Mouse (Mus musculus): Measurements from ENCODE around the gene Ets1. TPM values are rescaled to one million over a fixed set of nuclear protein-coding genes. Genes with fewer than 3 reads are reported as not detected.

Ets1 gene
- polyA plus RNA-seq, 1 experiment from 2014 or later: 0.79 TPM

GRCm38 (mm10) chr9:32667518-32667908, 31.5 kb downstream of the Ets1 start:
- 60% methylated on average over 7 of the region's 7 CpGs for WGBS (ENCODE audit: missing documents)

GRCm38 (mm10) chr9:32668075-32668673, 32.2 kb downstream of the Ets1 start:
- no peaks in the 10 kb centered on the region for H3K36me3 ChIP-seq (ENCODE audit: inconsistent target)
- no peak overlapping the region; the same call in 1 of the 2 replicates for H3K4me3 ChIP-seq (ENCODE audit: inconsistent target)
- H3K79me2 ChIP-seq (ENCODE audit: inconsistent target): no peaks in the 10 kb centered on the region
- WGBS (ENCODE audit: missing documents): 28% methylated on average over 9 of the region's 9 CpGs
- peak overlapping the region; percentile 36 for H3K27ac ChIP-seq

More at GRCm38 (mm10) chr9:32667518-32667908, 31.5 kb downstream of the Ets1 start:
- no peak overlapping the region; the same call in 1 of the 2 replicates for H3K4me3 ChIP-seq (ENCODE audit: inconsistent target)
- no peaks in the 10 kb centered on the region for H3K79me2 ChIP-seq (ENCODE audit: inconsistent target)
- H3K27ac ChIP-seq: peak overlapping the region; percentile 36
- no peaks in the 10 kb centered on the region for H3K36me3 ChIP-seq (ENCODE audit: inconsistent target)

GRCm38 (mm10) chr9:32669397-32669796, 33.4 kb downstream of the Ets1 start:
- H3K27ac ChIP-seq: no peak overlapping the region
- WGBS (ENCODE audit: missing documents): 89% methylated on average over 2 of the region's 2 CpGs
- no peaks in the 10 kb centered on the region for H3K79me2 ChIP-seq (ENCODE audit: inconsistent target)
- H3K36me3 ChIP-seq (ENCODE audit: inconsistent target): no peaks in the 10 kb centered on the region
- no peak overlapping the region for H3K4me3 ChIP-seq (ENCODE audit: inconsistent target)

DNA sequence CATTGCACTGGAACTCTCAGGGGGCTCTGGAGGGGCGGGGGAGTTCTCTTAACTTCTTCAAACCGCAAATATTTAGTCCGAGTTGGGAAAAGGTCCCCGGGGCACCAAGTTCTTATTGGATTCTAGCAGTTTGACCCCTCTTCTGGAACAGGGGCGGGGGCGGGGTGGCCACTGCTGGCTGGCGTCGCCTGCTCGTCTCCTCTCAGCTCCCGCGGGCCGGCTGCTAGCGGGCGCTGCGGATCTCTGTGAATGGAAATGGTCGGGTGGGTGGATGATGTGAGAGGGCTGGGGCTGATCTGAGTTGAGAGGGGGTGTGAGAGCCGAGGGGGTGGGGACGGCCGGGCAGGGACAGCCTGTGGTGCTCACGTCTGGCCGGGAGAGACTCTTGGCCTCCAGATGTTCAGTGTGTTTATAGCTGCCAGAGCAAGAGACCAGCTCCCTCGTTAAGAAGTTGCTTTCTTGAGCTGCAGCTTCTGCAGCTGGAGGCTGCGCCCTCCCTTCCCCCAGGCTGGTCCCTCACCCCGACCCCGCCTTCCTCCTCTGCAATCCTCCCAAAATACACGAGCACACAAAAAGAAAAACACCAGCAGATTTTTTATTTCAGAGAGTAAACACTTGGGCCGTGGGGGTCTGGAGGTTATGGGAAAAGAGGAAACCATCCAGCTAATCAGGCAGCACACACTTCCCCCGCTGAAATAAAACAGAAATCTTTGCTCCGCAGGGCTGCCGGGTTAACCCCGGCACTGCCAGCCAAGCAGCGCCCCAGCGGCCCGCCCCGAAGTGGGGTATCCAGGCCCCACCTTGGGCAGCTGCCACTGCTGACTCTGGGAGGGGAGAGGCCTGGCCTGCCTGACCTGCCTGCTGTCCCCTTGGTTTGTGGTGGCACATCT, 36.2 kb downstream of the Ets1 start:
- peak overlapping the region; percentile 22; the same call in 1 of the 2 replicates for H3K27ac ChIP-seq

GRCm38 (mm10) chr9:32673923-32674322, 37.9 kb downstream of the Ets1 start:
- no peaks in the 10 kb centered on the region for H3K36me3 ChIP-seq (ENCODE audit: inconsistent target)
- 76% methylated on average over 3 of the region's 3 CpGs for WGBS (ENCODE audit: missing documents)
- H3K79me2 ChIP-seq (ENCODE audit: inconsistent target): no peaks in the 10 kb centered on the region
- no peak overlapping the region for H3K27ac ChIP-seq
- H3K4me3 ChIP-seq (ENCODE audit: inconsistent target): no peak overlapping the region

More for the DNA sequence above, 36.2 kb downstream of the Ets1 start:
- no peak overlapping the region for H3K4me3 ChIP-seq (ENCODE audit: inconsistent target)
- WGBS (ENCODE audit: missing documents): 4% methylated on average over 30 of the region's 35 CpGs
- no peaks in the 10 kb centered on the region for H3K36me3 ChIP-seq (ENCODE audit: inconsistent target)
- no peaks in the 10 kb centered on the region for H3K79me2 ChIP-seq (ENCODE audit: inconsistent target)

- WGBS (ENCODE audit: missing documents): 76% methylated on average over 9 of the region's 9 CpGs
- H3K36me3 ChIP-seq (ENCODE audit: inconsistent target): no peaks in the 10 kb centered on the region
- no peak overlapping the region for H3K4me3 ChIP-seq (ENCODE audit: inconsistent target)
- H3K27ac ChIP-seq: peak overlapping the region; percentile 10; the same call in 1 of the 2 replicates
- H3K79me2 ChIP-seq (ENCODE audit: inconsistent target): no peaks in the 10 kb centered on the region
Measured at GRCm38 (mm10) chr9:32675671-32676409, 39.8 kb downstream of the Ets1 start.

DNA sequence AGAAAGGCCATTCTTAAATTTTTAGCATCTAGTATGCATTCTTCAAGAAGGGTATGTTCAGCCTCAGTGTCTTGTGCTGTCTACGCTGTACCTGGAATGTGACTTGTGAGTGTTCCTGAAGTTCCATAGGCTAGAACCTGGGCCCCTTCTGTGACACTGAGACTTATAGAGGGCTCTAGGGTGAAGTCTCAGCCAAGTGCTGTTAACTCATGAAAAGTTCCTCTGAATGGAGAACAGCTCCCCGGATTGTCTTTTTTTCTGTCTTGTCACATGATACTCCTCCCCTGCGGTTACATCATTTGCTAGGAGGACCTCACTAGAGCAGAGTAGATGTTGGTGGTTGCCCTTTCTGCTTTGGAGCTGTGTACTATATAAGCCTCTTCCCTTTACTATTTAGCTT, 40.5 kb downstream of the Ets1 start:
- H3K79me2 ChIP-seq (ENCODE audit: inconsistent target): no peaks in the 10 kb centered on the region
- no peak overlapping the region for H3K4me3 ChIP-seq (ENCODE audit: inconsistent target)
- no peaks in the 10 kb centered on the region for H3K36me3 ChIP-seq (ENCODE audit: inconsistent target)
- peak overlapping the region; percentile 10; the same call in 1 of the 2 replicates for H3K27ac ChIP-seq
- 32% methylated on average over 3 of the region's 3 CpGs for WGBS (ENCODE audit: missing documents)

GRCm38 (mm10) chr9:32677646-32678045, 41.6 kb downstream of the Ets1 start:
- no peak overlapping the region for H3K27ac ChIP-seq
- no peak overlapping the region for H3K4me3 ChIP-seq (ENCODE audit: inconsistent target)
- H3K36me3 ChIP-seq (ENCODE audit: inconsistent target): no peaks in the 10 kb centered on the region
- no peaks in the 10 kb centered on the region for H3K79me2 ChIP-seq (ENCODE audit: inconsistent target)
- 87% methylated on average over 6 of the region's 6 CpGs for WGBS (ENCODE audit: missing documents)

DNA sequence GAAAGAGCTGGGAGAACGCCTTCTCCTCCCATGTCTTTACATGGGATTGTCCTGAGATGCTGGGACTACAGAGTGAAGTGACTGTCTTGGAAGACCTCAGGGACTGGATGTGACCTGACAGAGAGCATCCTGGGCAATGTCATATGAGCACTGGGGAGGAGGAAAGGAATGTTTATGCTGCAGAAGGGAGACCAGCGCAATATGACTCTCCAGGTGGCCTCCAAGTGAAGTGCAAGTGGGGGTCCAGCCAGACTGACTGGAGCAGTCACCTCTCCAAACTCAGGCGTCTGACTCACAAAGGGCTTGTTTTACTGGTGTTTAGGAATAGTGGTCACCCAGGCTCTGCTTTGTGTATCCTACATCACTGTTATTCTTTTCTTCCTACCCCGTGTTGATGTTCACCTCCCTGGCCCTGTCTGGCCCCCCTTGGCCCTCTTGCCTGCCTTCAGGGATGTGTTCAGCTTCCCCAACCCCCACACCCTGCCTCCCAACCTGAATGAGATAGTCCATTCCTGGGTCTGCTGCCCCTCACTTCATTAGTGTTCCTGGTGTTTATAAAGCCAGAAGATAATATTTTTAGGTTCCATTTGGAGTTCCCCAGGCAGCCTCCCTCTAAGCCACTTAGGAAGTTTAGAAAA, 42.2 kb downstream of the Ets1 start:
- H3K79me2 ChIP-seq (ENCODE audit: inconsistent target): no peaks in the 10 kb centered on the region
- no peak overlapping the region for H3K4me3 ChIP-seq (ENCODE audit: inconsistent target)
- WGBS (ENCODE audit: missing documents): 93% methylated on average over 4 of the region's 4 CpGs
- H3K27ac ChIP-seq: no peak overlapping the region
- no peaks in the 10 kb centered on the region for H3K36me3 ChIP-seq (ENCODE audit: inconsistent target)

GRCm38 (mm10) chr9:32679531-32679930, 43.5 kb downstream of the Ets1 start:
- Histone ChIP-seq H3K79me2 (ENCODE audit: inconsistent target) (no peaks in the 10 kb centered on the region), H3K4me3 (ENCODE audit: inconsistent target) (no peak overlapping the region), H3K27ac (0 out of 2 replicates have a peak overlapping the region, but pooled peaks have one; percentile 8), H3K36me3 (ENCODE audit: inconsistent target) (no peaks in the 10 kb centered on the region)
- WGBS (ENCODE audit: missing documents): 92% methylated on average over 6 of the region's 6 CpGs

DNA sequence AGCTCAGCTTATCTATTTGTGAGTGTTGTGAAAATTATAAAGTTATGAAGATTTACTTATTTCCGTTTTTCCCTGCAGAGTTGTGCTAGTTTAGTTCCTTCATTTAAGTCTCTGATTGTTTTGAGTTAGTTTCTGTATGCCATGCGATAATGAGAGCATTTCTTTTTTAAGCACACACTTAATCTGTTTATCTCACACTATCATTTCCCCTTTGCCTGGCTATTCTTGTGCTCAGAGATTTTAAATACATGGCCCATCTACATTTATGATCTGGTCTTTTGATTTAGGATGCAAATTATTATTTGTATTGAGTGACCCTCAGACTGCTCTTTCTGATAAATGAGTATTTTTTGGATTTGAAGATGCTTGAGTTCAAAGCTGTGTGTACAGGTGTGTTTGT, 44.2 kb downstream of the Ets1 start:
- 40% methylated on average over 2 of the region's 2 CpGs for WGBS (ENCODE audit: missing documents)
- no peaks in the 10 kb centered on the region for H3K36me3 ChIP-seq (ENCODE audit: inconsistent target)
- no peak overlapping the region for H3K4me3 ChIP-seq (ENCODE audit: inconsistent target)
- 0 out of 2 replicates have a peak overlapping the region, but pooled peaks have one; percentile 8 for H3K27ac ChIP-seq
- H3K79me2 ChIP-seq (ENCODE audit: inconsistent target): no peaks in the 10 kb centered on the region

DNA sequence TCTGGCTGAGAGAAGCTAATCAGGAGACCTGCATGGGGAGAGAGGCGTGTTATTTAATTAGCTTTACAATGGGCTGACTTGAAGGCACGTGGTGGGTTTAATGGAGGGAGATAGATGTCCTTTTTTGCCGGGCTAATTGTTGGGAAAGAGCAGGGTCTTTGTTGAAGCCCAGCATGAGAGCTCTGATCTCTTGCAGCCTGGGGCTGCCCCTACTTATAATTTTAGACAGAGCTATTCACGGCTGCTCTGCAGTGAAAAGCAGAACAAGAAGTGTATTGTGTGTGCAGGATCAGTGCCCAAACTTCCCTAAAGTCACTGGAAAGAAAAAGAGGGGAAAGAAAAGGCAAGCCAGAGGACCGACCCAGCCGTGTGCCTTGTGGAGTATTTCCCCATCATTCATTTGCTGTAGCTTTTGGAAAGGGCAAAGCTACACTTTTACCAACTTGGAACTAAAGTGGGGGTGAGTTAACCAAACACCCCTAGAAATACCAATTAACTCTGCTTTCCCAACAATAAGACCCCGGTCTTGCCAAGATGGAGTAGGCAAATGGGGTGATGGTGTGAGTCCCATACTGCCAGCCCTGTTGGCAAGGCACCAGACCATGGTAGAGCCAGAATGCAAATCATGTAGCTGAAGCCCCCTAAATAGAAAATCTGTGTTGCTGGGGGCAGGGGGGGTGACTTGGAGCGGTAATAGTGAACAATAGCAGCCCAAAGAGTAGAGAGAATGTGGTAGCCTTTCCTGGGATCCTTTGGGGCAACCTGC, 50.0 kb downstream of the Ets1 start:
- no peak overlapping the region for H3K4me3 ChIP-seq (ENCODE audit: inconsistent target)
- peak overlapping the region; percentile 29 for H3K27ac ChIP-seq
- no peaks in the 10 kb centered on the region for H3K36me3 ChIP-seq (ENCODE audit: inconsistent target)
- WGBS (ENCODE audit: missing documents): 38% methylated on average over 8 of the region's 8 CpGs
- no peaks in the 10 kb centered on the region for H3K79me2 ChIP-seq (ENCODE audit: inconsistent target)

DNA sequence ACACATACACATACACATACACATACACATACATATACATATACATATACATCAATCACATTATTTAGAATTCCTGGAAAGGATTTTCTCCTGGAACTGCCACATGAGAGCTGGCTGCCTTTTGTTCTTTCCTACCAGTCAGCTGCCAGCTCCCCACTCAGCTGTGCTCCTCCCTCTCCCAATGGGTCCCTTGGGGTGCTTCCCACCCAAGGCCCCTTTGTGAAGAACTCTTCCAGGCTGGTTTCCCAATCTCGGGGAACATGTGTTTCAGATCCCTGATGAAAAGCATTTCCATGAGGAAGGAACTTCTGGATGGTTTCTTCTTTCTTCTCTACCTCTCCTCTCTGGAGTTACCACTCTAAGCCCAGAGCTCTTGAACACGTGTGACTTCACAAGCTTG, 52.3 kb downstream of the Ets1 start:
- H3K36me3 ChIP-seq (ENCODE audit: inconsistent target): no peaks in the 10 kb centered on the region
- H3K27ac ChIP-seq: no peak overlapping the region
- no peaks in the 10 kb centered on the region for H3K79me2 ChIP-seq (ENCODE audit: inconsistent target)
- H3K4me3 ChIP-seq (ENCODE audit: inconsistent target): no peak overlapping the region
- 100% methylated on average over 2 of the region's 2 CpGs for WGBS (ENCODE audit: missing documents)
